ENCODE assay signal across 8 mouse cellular contexts in genomic region chr10:121256115-121256825, GRCm38 (mm10).
A peak's percentile ranks its signal among the peaks of the same experiment; 100 is the strongest.
DNase-seq lines count a peak whose midpoint lies in the region; ATAC-seq lines count a peak whose summit lies in the region.

No protein-coding gene starts in this region.

- peak; percentile 64; the same call in 1 of the 2 replicates for ATAC-seq in forebrain, embryonic 12.5 days (ENCODE audit: low FRiP score)
- peak; percentile 72 for ATAC-seq in hindbrain, embryonic 16.5 days
- ATAC-seq in megakaryocyte-erythroid progenitor cell, adult 5-6 weeks (replicated peaks; ENCODE audit: low FRiP score, low TSS enrichment, poor library complexity, severe bottlenecking): peak; percentile 86

- H3K4me1 ChIP-seq in forebrain, embryonic 12.5 days: no peaks in the 10 kb centered on the region
- H3K4me1 ChIP-seq in hindbrain, embryonic 16.5 days (ENCODE audit: control insufficient read depth, insufficient read depth, low read depth, low read length): no peaks in the 10 kb centered on the region

- no peaks in the 10 kb centered on the region for H3K36me3 ChIP-seq in forebrain, embryonic 12.5 days (replicated peaks)
- H3K36me3 ChIP-seq in hindbrain, embryonic 16.5 days (ENCODE audit: control insufficient read depth, insufficient read depth, low read length): no peaks in the 10 kb centered on the region

- no peak overlapping the region for H3K27ac ChIP-seq in forebrain, embryonic 12.5 days
- no peak overlapping the region for H3K27ac ChIP-seq in hindbrain, embryonic 16.5 days (ENCODE audit: low read depth, low read length)

- no peak overlapping the region for H3K4me3 ChIP-seq in forebrain, embryonic 12.5 days (replicated peaks)
- no peak overlapping the region for H3K4me3 ChIP-seq in hindbrain, embryonic 16.5 days (ENCODE audit: low read length)

- H3K9me3 ChIP-seq in forebrain, embryonic 12.5 days: no peaks in the 10 kb centered on the region
- H3K9me3 ChIP-seq in hindbrain, embryonic 16.5 days (ENCODE audit: control insufficient read depth, low read length): no peaks in the 10 kb centered on the region

- peaks cover 13% of the 10 kb centered on the region; the same call in 1 of the 2 replicates for H3K27me3 ChIP-seq in forebrain, embryonic 12.5 days
- no peaks in the 10 kb centered on the region; the same call in 1 of the 2 replicates for H3K27me3 ChIP-seq in hindbrain, embryonic 16.5 days (replicated peaks; ENCODE audit: control insufficient read depth, insufficient read depth, low read length)

- H3K9ac ChIP-seq in forebrain, embryonic 12.5 days: no peak overlapping the region
- H3K9ac ChIP-seq in hindbrain, embryonic 16.5 days (ENCODE audit: low read depth, low read length): no peak overlapping the region

- H3K4me2 ChIP-seq in forebrain, embryonic 12.5 days: no peak overlapping the region; the same call in 1 of the 2 replicates
- H3K4me2 ChIP-seq in hindbrain, embryonic 16.5 days (ENCODE audit: low read length): no peak overlapping the region

- DNase-seq in heart, adult 9 months (ENCODE audit: low spot score in 2 of 2): peak; percentile 13 to 33
- no peak for DNase-seq in heart, adult 11 months
- DNase-seq in cerebellum, adult 11 months: peak; percentile 31
- DNase-seq in left cerebral cortex, adult 18-20 months (ENCODE audit: low spot score in 2 of 2): peak; percentile 68 to 72
- DNase-seq in right cerebral cortex, postnatal 25 days: peak; percentile 47

- WGBS in forebrain, embryonic 12.5 days: 25% methylated on average over 17 of the region's 17 CpGs
- WGBS in hindbrain, embryonic 16.5 days: 21% methylated on average over 17 of the region's 17 CpGs
